Mouse (Mus musculus) embryonic facial prominence, embryonic 15.5 days (tissue): Measurements from ENCODE around the gene Hist1h3b. TPM values are rescaled to one million over a fixed set of nuclear protein-coding genes. Genes with fewer than 3 reads are reported as not detected.

Experiments
- ATAC-seq: fragments of 200-750 bp; cut with Nextera tagmentation; 2 replicates; pipeline ENCODE4 v1.8.0; 2017; ENCODE audit warnings: low read depth, moderate TSS enrichment; ENCODE audit not compliant: insufficient number of reproducible peaks, low FRiP score, low TSS enrichment
- H3K27ac ChIP-seq: fragments of 300-500 bp; sonication (generic); replicated peaks from 2 replicates; pipeline ENCODE4 v1.5.1; 2015; ENCODE audit warnings: mild to moderate bottlenecking, inconsistent platforms
- H3K27me3 ChIP-seq: fragments of 300-500 bp; sonication (generic); 2 replicates; pipeline ENCODE4 v1.6.1; 2015; ENCODE audit warnings: inconsistent platforms
- H3K36me3 ChIP-seq: fragments of 300-500 bp; sonication (generic); 2 replicates; pipeline ENCODE4 v1.6.1; 2015; ENCODE audit warnings: mild to moderate bottlenecking, inconsistent platforms
- H3K4me1 ChIP-seq: fragments of 300-500 bp; sonication (generic); 2 replicates; pipeline ENCODE4 v1.6.1; 2015; ENCODE audit warnings: inconsistent platforms
- H3K4me2 ChIP-seq: fragments of 300-500 bp; sonication (generic); replicated peaks from 2 replicates; pipeline ENCODE4 v1.6.1; 2015; ENCODE audit warnings: mild to moderate bottlenecking, inconsistent platforms
- H3K4me3 ChIP-seq: fragments of 300-500 bp; sonication (generic); replicated peaks from 2 replicates; pipeline ENCODE4 v1.5.1; 2015; ENCODE audit warnings: mild to moderate bottlenecking, inconsistent platforms
- H3K9ac ChIP-seq: fragments of 300-500 bp; sonication (generic); 2 replicates; pipeline ENCODE4 v1.6.1; 2015; ENCODE audit warnings: inconsistent platforms
- H3K9me3 ChIP-seq: fragments of 300-500 bp; sonication (generic); replicated peaks from 2 replicates; pipeline ENCODE4 v1.6.1; 2016; ENCODE audit warnings: inconsistent platforms
- WGBS: fragments of 180-500 bp; shearing (Covaris S2); methylation state at CpG from one replicate; pipeline ENCODE4 v1.1.7; 2015; 5-methylcytosine and 5-hydroxymethylcytosine counted together
- polyA plus RNA-seq: library from polyadenylated mRNA; unstranded; fragments of >200 nt; fragmentation: Nextera tagmentation; extraction: Ambion mirVana; gene quantifications from 2 replicates; pipeline ENCODE4 v1.2.1, GENCODE M21; 2015

Hist1h3b gene
- polyA plus RNA-seq, 1 experiment from 2014 or later = 8.4 TPM

DNA sequence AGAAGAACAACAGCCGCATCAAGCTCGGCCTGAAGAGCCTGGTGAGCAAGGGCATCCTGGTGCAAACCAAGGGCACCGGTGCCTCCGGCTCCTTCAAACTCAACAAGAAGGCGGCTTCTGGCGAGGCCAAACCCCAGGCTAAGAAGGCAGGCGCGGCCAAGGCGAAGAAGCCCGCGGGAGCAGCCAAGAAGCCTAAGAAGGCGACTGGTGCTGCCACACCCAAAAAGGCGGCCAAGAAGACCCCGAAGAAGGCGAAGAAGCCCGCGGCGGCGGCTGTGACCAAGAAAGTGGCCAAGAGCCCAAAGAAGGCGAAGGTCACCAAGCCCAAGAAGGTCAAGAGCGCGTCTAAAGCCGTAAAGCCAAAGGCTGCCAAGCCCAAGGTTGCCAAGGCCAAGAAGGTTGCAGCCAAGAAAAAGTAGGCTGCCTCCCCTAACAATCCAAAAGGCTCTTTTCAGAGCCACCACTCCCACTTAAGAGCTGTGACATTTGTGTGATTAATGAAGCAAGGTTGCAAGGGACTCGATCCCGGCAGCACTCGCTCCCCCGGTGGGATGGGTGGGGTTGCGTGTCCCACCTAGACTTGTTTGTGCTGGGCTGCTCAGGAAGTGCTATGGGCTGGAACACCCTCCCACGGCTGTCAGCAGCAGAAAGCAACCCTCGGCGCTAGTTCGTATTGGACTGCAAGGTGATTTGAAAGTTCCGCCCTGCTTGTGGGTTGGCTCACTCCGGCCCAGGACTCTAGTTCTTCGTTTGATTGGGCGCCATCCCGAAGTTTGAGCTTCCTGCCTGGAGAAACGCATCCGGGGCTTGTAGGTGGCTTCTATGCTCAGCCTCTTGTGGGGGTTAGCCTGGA is 12.8 kb upstream of the Hist1h3b start:
- H3K9ac ChIP-seq = peak overlapping the region; percentile 56
- peak; percentile 90 for ATAC-seq
- H3K4me1 ChIP-seq = peaks cover 13% of the 10 kb centered on the region; the same call in 1 of the 2 replicates

GRCm38 (mm10) chr13:23739922-23740252 is 12.2 kb upstream of the Hist1h3b start:
- under 1% methylated on average over 14 of the region's 14 CpGs for whole genome bisulfite sequencing
- no peaks in the 10 kb centered on the region for H3K9me3 ChIP-seq
- H3K27ac ChIP-seq = peak overlapping the region; percentile 98
- peaks cover 13% of the 10 kb centered on the region; the same call in 1 of the 2 replicates for H3K4me1 ChIP-seq
- peak overlapping the region; percentile 56 for H3K9ac ChIP-seq
- no peaks in the 10 kb centered on the region for H3K36me3 ChIP-seq
- no peak; the same call in 1 of the 2 replicates for ATAC-seq
- peak overlapping the region; percentile 61 for H3K4me3 ChIP-seq
- peak overlapping the region; percentile 96 for H3K4me2 ChIP-seq
- H3K27me3 ChIP-seq = no peaks in the 10 kb centered on the region

More for the DNA sequence above, 12.8 kb upstream of the Hist1h3b start:
- H3K4me3 ChIP-seq = peak overlapping the region; percentile 61
- H3K9me3 ChIP-seq = no peaks in the 10 kb centered on the region
- H3K4me2 ChIP-seq = peak overlapping the region; percentile 96
- H3K27ac ChIP-seq = peak overlapping the region; percentile 98
- 0% methylated on average over 39 of the region's 39 CpGs for WGBS
- no peaks in the 10 kb centered on the region for H3K27me3 ChIP-seq
- H3K36me3 ChIP-seq = no peaks in the 10 kb centered on the region

DNA sequence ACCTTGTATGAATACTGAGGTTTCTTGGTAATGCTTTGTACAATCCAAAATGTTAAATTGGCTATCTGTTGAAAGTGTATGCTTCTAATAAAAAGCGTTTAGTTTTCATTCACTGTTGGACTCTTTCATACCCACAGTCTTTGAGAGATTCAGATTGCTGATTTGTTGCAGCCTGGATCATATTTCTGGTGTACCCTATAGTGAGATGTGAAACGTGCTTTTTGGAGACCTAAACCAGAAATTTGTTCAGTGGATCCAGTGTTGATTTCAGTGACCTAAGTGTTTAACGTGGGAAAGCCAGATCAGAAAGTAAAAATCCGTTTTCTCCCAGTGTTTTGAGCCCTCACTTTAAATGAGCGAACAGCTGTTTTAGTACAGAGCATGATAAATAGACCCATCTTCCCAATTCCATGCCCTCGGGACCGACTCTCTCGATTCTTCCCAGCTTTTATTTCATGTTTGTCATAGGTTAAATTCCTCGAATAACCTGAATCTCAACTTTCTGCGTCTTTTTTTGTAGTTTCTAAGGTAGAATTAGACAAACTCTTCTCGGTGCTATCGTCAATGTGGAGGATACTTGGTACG is 11.7 kb upstream of the Hist1h3b start:
- WGBS = 19% methylated on average over 13 of the region's 13 CpGs
- peaks cover 13% of the 10 kb centered on the region; the same call in 1 of the 2 replicates for H3K4me1 ChIP-seq
- H3K4me2 ChIP-seq = peak overlapping the region; percentile 96
- no peaks in the 10 kb centered on the region for H3K36me3 ChIP-seq
- peak overlapping the region; percentile 98 for H3K27ac ChIP-seq
- ATAC-seq = no peak
- no peaks in the 10 kb centered on the region for H3K9me3 ChIP-seq
- peak overlapping the region; percentile 61 for H3K4me3 ChIP-seq
- peak overlapping the region; percentile 56 for H3K9ac ChIP-seq
- no peaks in the 10 kb centered on the region for H3K27me3 ChIP-seq

DNA sequence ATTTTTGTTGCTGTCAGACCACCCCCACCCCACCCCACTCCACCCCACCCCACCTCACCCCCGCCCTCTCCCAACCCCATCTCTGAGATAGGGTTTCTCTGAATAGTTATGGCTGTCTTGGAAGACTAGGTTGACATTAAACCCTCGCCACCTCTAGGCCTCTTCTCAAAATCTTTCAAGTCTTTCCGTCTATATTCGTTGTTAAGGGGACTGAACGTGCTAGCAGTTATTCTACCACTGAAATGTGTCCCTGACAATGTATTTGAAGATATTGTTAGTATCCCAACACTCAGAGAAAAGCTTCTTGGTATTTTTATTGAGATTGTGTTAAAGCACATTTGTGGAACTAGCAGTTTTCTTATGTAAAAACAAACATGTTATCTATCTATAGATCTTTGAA is 11.2 kb upstream of the Hist1h3b start:
- Histone ChIP-seq H3K4me1 (peaks cover 13% of the 10 kb centered on the region; the same call in 1 of the 2 replicates), H3K9me3 (no peaks in the 10 kb centered on the region), H3K27me3 (no peaks in the 10 kb centered on the region), H3K36me3 (no peaks in the 10 kb centered on the region), H3K9ac (no peak overlapping the region), H3K27ac (no peak overlapping the region), H3K4me3 (no peak overlapping the region), H3K4me2 (peak overlapping the region; percentile 96)
- ATAC-seq = no peak
- WGBS = 57% methylated on average over 5 of the region's 5 CpGs

DNA sequence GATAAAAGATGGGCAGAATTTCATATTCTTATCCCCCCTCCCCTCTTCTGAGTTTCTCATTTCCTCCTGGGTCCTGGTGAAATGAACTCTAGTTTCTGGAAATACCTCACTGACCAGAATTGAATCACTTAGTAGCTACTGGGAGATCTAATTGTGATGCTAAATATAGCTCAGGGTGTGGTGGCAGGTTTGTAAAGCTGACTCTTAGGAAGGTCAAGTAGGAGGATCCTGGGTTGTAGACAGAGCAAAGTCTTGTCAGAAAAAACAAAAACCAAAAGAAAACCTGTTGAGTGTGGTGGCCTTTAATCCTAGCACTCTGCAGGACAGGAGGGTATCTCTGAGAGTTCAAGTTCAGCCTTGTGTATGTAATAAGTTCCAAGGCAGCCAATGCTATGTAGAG is 10.1 kb upstream of the Hist1h3b start:
- Histone ChIP-seq H3K9ac (no peak overlapping the region), H3K4me1 (peaks cover 14% of the 10 kb centered on the region; the same call in 1 of the 2 replicates), H3K27me3 (no peaks in the 10 kb centered on the region), H3K27ac (no peak overlapping the region), H3K4me3 (no peak overlapping the region), H3K36me3 (no peaks in the 10 kb centered on the region), H3K9me3 (no peaks in the 10 kb centered on the region), H3K4me2 (no peak overlapping the region)
- ATAC-seq = no peak

DNA sequence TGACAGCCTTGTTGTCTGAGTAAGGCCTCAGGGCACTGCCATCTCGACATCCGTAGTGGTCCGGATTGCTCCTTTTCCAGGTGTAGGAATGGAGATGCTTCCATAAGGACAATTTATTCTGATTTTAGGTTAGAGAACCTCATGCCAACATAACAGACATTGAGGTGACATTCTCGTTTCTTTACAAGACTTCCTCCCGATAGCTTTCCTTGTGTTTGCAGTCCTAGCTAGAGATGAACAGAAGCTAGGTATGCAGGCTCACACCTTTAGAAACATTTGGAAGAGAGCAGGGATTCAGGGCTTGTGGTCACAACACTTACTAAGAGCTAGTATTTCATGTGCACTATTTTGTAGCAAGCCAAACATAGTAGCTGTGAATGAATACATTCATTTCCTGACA is 8.9 kb upstream of the Hist1h3b start:
- Histone ChIP-seq H3K4me1 (peaks cover 22% of the 10 kb centered on the region), H3K27me3 (no peaks in the 10 kb centered on the region), H3K9ac (no peak overlapping the region), H3K4me3 (no peak overlapping the region), H3K9me3 (no peaks in the 10 kb centered on the region), H3K27ac (no peak overlapping the region; the same call in 1 of the 2 replicates), H3K36me3 (no peaks in the 10 kb centered on the region), H3K4me2 (no peak overlapping the region)
- 65% methylated on average over 5 of the region's 5 CpGs for WGBS
- no peak for ATAC-seq

- Histone ChIP-seq H3K27me3 (no peaks in the 10 kb centered on the region), H3K9me3 (no peaks in the 10 kb centered on the region), H3K27ac (no peak overlapping the region), H3K4me3 (peak overlapping the region; percentile 43), H3K36me3 (no peaks in the 10 kb centered on the region), H3K9ac (no peak overlapping the region), H3K4me2 (peak overlapping the region; percentile 52), H3K4me1 (peaks cover 27% of the 10 kb centered on the region)
- WGBS = 31% methylated on average over 4 of the region's 4 CpGs
- ATAC-seq = no peak
These were observed 8.1 kb upstream of the Hist1h3b start for GRCm38 (mm10) chr13:23743963-23744362.

GRCm38 (mm10) chr13:23744421-23745380 is 7.4 kb upstream of the Hist1h3b start:
- Histone ChIP-seq H3K4me2 (peak overlapping the region; percentile 52), H3K27me3 (no peaks in the 10 kb centered on the region), H3K36me3 (no peaks in the 10 kb centered on the region), H3K9me3 (no peaks in the 10 kb centered on the region), H3K4me1 (peaks cover 23% of the 10 kb centered on the region), H3K4me3 (peak overlapping the region; percentile 43), H3K27ac (peak overlapping the region; percentile 69), H3K9ac (no peak overlapping the region)
- no peak for ATAC-seq
- WGBS = 1% methylated on average over 15 of the region's 36 CpGs

DNA sequence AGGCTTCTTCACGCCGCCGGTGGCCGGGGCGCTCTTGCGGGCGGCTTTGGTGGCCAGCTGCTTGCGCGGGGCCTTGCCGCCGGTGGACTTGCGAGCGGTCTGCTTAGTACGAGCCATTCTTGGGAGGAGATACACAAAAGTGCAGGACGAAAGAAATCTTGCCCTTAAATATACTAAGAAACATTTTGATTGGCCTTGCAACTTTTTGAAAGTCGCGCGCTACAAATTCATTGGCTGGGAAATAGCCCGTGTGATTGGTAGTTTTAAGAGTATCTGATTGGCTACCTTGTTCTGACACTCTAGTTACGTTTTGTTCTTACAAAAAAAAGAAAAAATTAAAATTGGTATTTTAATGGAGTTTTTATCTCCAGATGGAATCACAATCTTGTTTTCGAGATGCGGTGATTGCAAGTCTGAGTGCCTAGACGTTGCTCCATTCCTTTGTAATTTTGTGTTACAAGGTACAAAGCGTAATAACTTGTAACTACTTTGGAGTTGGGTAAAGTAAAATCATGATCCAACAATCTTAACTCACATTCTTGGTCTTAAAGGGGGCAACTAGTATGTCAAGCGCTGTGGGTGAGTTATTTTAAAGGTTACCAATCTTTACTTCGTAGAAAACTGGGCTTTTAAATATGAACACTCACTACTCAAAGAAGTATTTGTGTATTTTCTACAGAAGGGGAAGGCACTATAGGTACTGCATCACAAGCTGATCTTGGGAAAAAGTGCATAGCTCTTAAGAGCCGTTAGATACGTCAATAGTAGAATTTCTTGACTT is 6.5 kb upstream of the Hist1h3b start, which contains the start of gene Hist1h3c:
Gene Hist1h3c, minus strand, starts transcription at position 222 of the 781 bp plus-strand sequence.
- ATAC-seq = peak; percentile 76
- no peaks in the 10 kb centered on the region for H3K9me3 ChIP-seq
- under 1% methylated on average over 25 of the region's 28 CpGs for WGBS
- H3K4me1 ChIP-seq = peaks cover 19% of the 10 kb centered on the region
- H3K9ac ChIP-seq = peak within 1 kb of the TSS; percentile 18; the same call in 1 of the 2 replicates
- H3K27me3 ChIP-seq = no peaks in the 10 kb centered on the region
- H3K4me3 ChIP-seq = peak within 1 kb of the TSS; percentile 43
- no peaks in the 10 kb centered on the region for H3K36me3 ChIP-seq
- peak within 1 kb of the TSS; percentile 98 for H3K27ac ChIP-seq
- H3K4me2 ChIP-seq = peak within 1 kb of the TSS; percentile 52
